Mouse (Mus musculus) CH12.LX (cell line): ENCODE measurements around the gene Palm.

ENCODE experiments used
- CTCF ChIP-seq, 2 experiments: IDR thresholded peaks in 1 of 2; conservative IDR thresholded peaks in 1 of 2; 2 replicates each; pipeline ENCODE4 v1.5.1; 2011 to 2012; ENCODE audit warnings: low read depth in 2 of 2, low read length in 2 of 2, improper control_type of control experiment in 1 of 2, inconsistent platforms in 1 of 2, mild to moderate bottlenecking in 1 of 2, moderate library complexity in 1 of 2
- EP300 ChIP-seq: IDR thresholded peaks from 2 replicates; pipeline ENCODE4 v1.6.1; 2011; ENCODE audit warnings: low read length, improper control_type of control experiment
- ETS1 ChIP-seq: conservative IDR thresholded peaks from 2 replicates; pipeline ENCODE4 v1.6.1; 2012; ENCODE audit warnings: low read depth, mild to moderate bottlenecking, inconsistent platforms, low read length, improper control_type of control experiment, moderate library complexity
- KAT2A ChIP-seq: IDR thresholded peaks from 2 replicates; pipeline ENCODE4 v1.6.1; 2012; ENCODE audit warnings: low read length, improper control_type of control experiment, inconsistent platforms; ENCODE audit not compliant: insufficient replicate concordance
- MXI1 ChIP-seq: IDR thresholded peaks from 2 replicates; pipeline ENCODE4 v1.6.1; 2011; ENCODE audit warnings: mild to moderate bottlenecking, low read depth, low read length, improper control_type of control experiment
- POLR2A ChIP-seq: IDR thresholded peaks from 2 replicates; pipeline ENCODE4 v1.6.1; 2011; ENCODE audit warnings: low read depth, mild to moderate bottlenecking, improper control_type of control experiment, low read length
- RAD21 ChIP-seq: IDR thresholded peaks from 2 replicates; pipeline ENCODE4 v1.6.1; 2011; ENCODE audit warnings: low read depth, mild to moderate bottlenecking, low read length, improper control_type of control experiment, moderate library complexity
- UBTF ChIP-seq: IDR thresholded peaks from 2 replicates; pipeline ENCODE4 v1.6.1; 2012; ENCODE audit warnings: low read depth, mild to moderate bottlenecking, inconsistent platforms, low read length, improper control_type of control experiment, moderate library complexity

GRCm38 (mm10) chr10:79746774-79747151 is 46.6 kb upstream of the Palm start:
- no peak for TF ChIP-seq RAD21
- no peak for TF ChIP-seq UBTF
- no peak for TF ChIP-seq KAT2A
- no peak for TF ChIP-seq CTCF (conservative IDR thresholded peaks at IDR 0.05 in 1 of 2, IDR thresholded peaks at IDR 0.05 in 1 of 2; ENCODE audit: low read depth in 2 of 2, low read length in 2 of 2)
- no peak for TF ChIP-seq POLR2A
- no peak for TF ChIP-seq EP300
- TF ChIP-seq MXI1 = no peak
- TF ChIP-seq ETS1 = no peak
